Mouse (Mus musculus): Measurements from ENCODE around the gene Olfr749.
"Not testable (repeated sequence)": the region's sequence is repeated elsewhere in the genome, so short reads cannot be mapped to it uniquely, and the experiment has no call there.

The Olfr749 gene

GRCm38 (mm10) chr14:50744994-50745393, at the start of gene Olfr749:
Gene Olfr749 (minus strand): TSS chr14:50745094.
- no peak for DNase-seq (ENCODE audit: extremely low spot score)

GRCm38 (mm10) chr14:50788157-50788556, 43.3 kb upstream of the Olfr749 start:
- no peak for DNase-seq (ENCODE audit: extremely low spot score)

DNA sequence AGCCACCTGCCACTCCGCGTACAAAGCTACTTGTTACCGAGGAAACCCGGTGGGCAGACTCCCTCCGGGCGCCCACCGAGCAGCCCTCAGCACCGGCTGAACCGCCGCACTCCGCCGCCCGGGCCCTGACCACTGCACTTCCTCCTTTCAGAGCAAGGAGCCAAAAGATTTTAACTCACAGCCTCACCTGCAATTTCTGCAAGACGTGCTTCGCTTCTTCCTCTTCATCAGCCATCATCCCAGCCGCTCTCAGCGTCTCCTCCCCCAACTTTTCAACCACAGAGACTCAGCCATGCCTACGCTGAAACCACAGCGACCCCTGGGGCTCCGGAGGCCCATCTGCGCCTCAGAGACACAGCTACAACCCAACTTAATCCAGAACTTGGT, 40.4 kb upstream of the Olfr749 start, which contains the start of gene Ttc5:
Gene Ttc5 (minus strand): TSS at position 269 of the 387 bp plus-strand sequence.
- DNase-seq (ENCODE audit: extremely low spot score), result peak; percentile 94

DNA sequence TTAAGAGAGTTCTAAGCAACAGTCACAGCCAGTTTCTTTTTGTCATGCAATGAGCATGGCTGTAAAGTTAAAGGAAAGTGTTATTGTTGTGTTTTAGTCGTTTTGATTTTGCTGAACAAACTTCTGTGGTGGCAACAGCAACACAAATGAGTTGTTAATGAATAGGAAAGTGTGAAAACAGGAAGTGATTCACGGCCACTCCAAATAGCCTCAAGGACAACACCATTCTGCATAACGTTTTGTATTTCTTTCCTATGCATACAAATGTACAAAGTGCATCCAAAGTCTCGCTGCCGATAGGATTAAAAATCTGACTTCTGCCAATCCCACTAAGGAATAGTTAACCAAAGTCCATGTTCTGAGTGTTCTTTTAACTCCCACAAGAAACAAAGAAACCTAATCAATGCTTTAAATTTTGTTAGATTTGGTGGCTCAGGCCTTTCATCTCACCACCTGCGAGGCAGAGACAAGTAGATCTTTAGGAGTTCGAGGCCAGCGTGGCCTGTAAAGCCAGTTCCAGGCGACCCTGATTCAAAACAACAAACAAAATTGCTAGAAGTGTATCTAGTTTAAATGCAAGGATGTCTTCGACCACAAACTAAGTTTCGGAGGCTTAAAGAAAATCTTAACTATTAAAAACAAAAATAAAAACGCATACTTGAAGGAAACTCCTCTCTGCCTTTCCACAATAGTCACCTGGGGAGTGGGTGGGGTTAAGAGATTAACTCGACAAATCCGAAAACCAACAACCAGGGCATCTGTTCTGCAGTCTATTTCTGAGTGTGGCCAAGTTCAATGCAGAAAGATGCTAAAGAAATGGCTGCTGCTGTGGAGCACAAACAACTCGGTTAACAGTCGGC, 39.7 kb upstream of the Olfr749 start:
- peak; percentile 15 for DNase-seq (ENCODE audit: extremely low spot score)

GRCm38 (mm10) chr14:50782166-50782565, 37.3 kb upstream of the Olfr749 start:
- DNase-seq (ENCODE audit: extremely low spot score), result no peak

- no peak for DNase-seq (ENCODE audit: extremely low spot score)
Observed at GRCm38 (mm10) chr14:50771342-50771741, 26.4 kb upstream of the Olfr749 start.

- no peak for DNase-seq (ENCODE audit: extremely low spot score)
Observed at GRCm38 (mm10) chr14:50765736-50766135, 20.8 kb upstream of the Olfr749 start.

DNA sequence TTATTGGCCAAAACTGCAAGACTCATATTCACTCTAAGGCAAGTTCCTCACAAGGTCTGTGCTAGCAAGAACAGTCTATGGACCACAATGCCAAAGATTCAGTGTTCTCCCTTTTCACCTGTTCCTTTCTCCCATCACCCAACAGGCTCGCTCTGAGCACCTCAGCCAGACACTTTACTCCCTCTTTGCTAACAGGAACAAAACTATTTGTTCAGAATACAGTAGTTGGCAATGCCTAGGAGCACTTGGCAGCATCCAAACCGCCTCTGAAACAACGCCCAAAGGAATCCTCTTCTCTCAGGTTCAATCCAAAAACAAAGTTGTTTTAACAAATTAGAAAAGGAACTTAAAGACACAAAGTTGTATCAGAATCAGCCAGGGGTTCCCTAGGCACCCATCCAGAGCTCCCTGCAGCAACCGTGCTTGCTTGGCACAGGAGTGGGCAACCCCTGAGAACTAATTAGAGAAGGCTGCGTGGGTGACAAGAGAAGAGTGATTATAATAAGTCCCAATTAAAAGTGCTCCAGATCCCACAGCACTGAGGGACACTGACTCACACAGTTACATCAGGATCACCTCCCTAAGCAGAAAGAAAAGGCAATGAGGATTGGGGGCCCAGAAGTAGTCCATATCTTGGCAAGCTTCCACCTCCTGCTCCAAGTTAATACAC, 13.7 kb upstream of the Olfr749 start:
- DNase-seq (ENCODE audit: extremely low spot score), result no peak

GRCm38 (mm10) chr14:50741584-50741983, 3.3 kb downstream of the Olfr749 start:
- DNase-seq (ENCODE audit: extremely low spot score), result no peak

GRCm38 (mm10) chr14:50740334-50740733, 4.6 kb downstream of the Olfr749 start:
- DNase-seq (ENCODE audit: extremely low spot score), result no peak

GRCm38 (mm10) chr14:50722371-50722770, 22.5 kb downstream of the Olfr749 start:
- DNase-seq (ENCODE audit: extremely low spot score), result not testable (repeated sequence)

DNA sequence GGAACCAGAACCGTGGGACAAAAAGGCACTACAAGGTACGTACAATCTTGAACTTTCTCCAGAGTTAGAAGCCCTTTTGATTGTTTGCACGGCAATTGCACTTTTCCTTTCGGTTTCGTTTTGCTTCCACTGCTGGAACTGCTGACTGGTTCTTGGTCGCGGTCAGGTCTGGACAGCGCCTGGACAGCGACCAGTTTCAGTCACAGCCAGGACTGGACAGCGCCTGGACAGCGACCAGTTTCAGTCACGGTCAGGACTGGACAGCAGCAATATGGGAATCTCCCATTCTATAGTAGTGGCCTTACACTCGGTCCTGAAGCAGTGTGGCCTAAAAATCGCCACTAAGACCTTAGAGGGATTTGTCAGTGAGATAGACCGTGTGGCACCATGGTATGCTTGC, 25.0 kb downstream of the Olfr749 start:
- DNase-seq (ENCODE audit: extremely low spot score), result not testable (repeated sequence)

DNA sequence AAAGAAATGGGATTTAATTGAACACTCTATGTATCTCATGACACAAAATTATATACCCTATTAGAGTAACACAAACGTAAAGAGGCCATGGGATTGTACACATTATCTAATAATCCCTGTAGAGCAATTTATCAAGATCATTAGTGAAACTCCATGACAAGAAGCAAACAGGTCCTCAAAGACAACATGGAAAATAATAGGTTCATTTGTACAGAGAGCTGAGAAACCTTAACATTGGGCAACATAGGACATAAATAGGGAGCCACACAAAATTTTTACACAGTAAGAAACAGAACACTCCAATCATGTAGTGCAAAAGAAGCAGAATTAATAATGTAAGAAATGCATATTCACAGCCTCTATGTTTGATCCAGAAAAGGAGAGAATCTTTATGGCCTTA, 37.8 kb downstream of the Olfr749 start, which contains the start of gene Olfr748:
Gene Olfr748 (plus strand): TSS at position 301 of the 400 bp plus-strand sequence.
- DNase-seq (ENCODE audit: extremely low spot score), result no peak

GRCm38 (mm10) chr14:50693106-50693505, 51.8 kb downstream of the Olfr749 start, which contains the start of gene Olfr747:
Gene Olfr747 (minus strand): TSS chr14:50693206.
- DNase-seq (ENCODE audit: extremely low spot score), result no peak
